Mouse (Mus musculus) lung, adult 2 months (tissue): ENCODE results near the gene Kalrn.

Source experiments
- CTCF ChIP-seq: fragments of 200-500 bp; IDR thresholded peaks from 2 replicates; pipeline ENCODE4 v1.5.1; 2011; ENCODE audit warnings: mild to moderate bottlenecking, low read length, control low read depth; ENCODE audit not compliant: insufficient read depth
- POLR2A ChIP-seq: fragments of 200-500 bp; IDR thresholded peaks from 2 replicates; pipeline ENCODE4 v1.6.1; 2011; ENCODE audit warnings: low read depth, mild to moderate bottlenecking, control low read depth, low read length, borderline replicate concordance; ENCODE audit errors: extremely low read depth

GRCm38 (mm10) chr16:34324735-34325134, 248.6 kb downstream of the Kalrn start:
- TF ChIP-seq POLR2A (no peak), CTCF (no peak)
